In genomic region chr2:131509671-131510313, GRCm38 (mm10) we compare ENCODE assay signal across 8 mouse cellular contexts. TPM values are rescaled to one million over a fixed set of nuclear protein-coding genes. Genes with fewer than 3 reads are reported as not detected.
DNase-seq lines count a peak whose midpoint lies in the region; ATAC-seq and TF ChIP-seq lines count a peak whose summit lies in the region.

No protein-coding gene starts in this region.

- H3K36me3 ChIP-seq in forebrain, postnatal 0 days (ENCODE audit: insufficient read depth) = no peaks in the 10 kb centered on the region; the same call in 1 of the 2 replicates
- no peaks in the 10 kb centered on the region for H3K36me3 ChIP-seq in hindbrain, embryonic 10.5 days

- H3K9ac ChIP-seq in forebrain, postnatal 0 days = no peak overlapping the region

- no peaks in the 10 kb centered on the region for H3K27me3 ChIP-seq in forebrain, postnatal 0 days (ENCODE audit: insufficient read depth, low read length)
- no peaks in the 10 kb centered on the region for H3K27me3 ChIP-seq in hindbrain, embryonic 10.5 days (ENCODE audit: insufficient read depth, poor library complexity, severe bottlenecking)

- no peak overlapping the region for H3K4me3 ChIP-seq in forebrain, postnatal 0 days (ENCODE audit: low read depth, low read length)
- peak overlapping the region; percentile 42 for H3K4me3 ChIP-seq in hindbrain, embryonic 10.5 days

- peaks cover 12% of the 10 kb centered on the region for H3K4me1 ChIP-seq in forebrain, postnatal 0 days (ENCODE audit: insufficient read depth)
- H3K4me1 ChIP-seq in hindbrain, embryonic 10.5 days (replicated peaks) = peaks cover 53% of the 10 kb centered on the region

- no peak overlapping the region for H3K27ac ChIP-seq in forebrain, postnatal 0 days (ENCODE audit: low read depth, low read length)
- peak overlapping the region; percentile 63 for H3K27ac ChIP-seq in hindbrain, embryonic 10.5 days

- H3K4me2 ChIP-seq in forebrain, postnatal 0 days (ENCODE audit: low read depth) = peak overlapping the region; percentile 29; the same call in 1 of the 2 replicates

- peak; percentile 59 for ATAC-seq in forebrain, postnatal 0 days

- DNase-seq in R1 (ENCODE audit: low read depth, low spot score) = peak; percentile 87
- DNase-seq in cerebellum, adult 8-10 months = peak; percentile 57
- peak; percentile 78 for DNase-seq in forebrain, postnatal 0 days
- peak; percentile 76 for DNase-seq in hindbrain, embryonic 10.5 days (ENCODE audit: low spot score)
- DNase-seq in layer of hippocampus, postnatal 10 days (ENCODE audit: low spot score in 2 of 2) = peak; percentile 64 to 76
- peak; percentile 73 for DNase-seq in lung, postnatal 25 days (ENCODE audit: low spot score)
- DNase-seq in retina, postnatal 7 days (ENCODE audit: low read depth, low spot score) = peak; percentile 60
- peak; percentile 34 to 47 for DNase-seq in urinary bladder, postnatal 36 days (ENCODE audit: low spot score in 2 of 2)

- TF ChIP-seq CTCF in forebrain, postnatal 0 days (IDR thresholded peaks at IDR 0.05; ENCODE audit: low read depth) = peak; percentile 77

- H3K9me3 ChIP-seq in forebrain, postnatal 0 days (ENCODE audit: low read length) = no peaks in the 10 kb centered on the region
- no peaks in the 10 kb centered on the region for H3K9me3 ChIP-seq in hindbrain, embryonic 10.5 days

- 21% methylated on average over 17 of the region's 17 CpGs for WGBS in forebrain, postnatal 0 days
- WGBS in hindbrain, embryonic 10.5 days = 15% methylated on average over 17 of the region's 17 CpGs

RNA-seq across cellular contexts. Expression of gene Smox, which starts 18.5 kb away (rescaled TPM):
- total RNA-seq in forebrain, postnatal 0 days (2014; rRNA removed) = 61.0 and 67.9 TPM in 2 replicates
- 47.2 and 55.4 TPM in 2 replicates for polyA plus RNA-seq in forebrain, postnatal 0 days (2015; fragmentation: Nextera tagmentation; extraction: Ambion mirVana)
- 30.0 and 34.1 TPM in 2 replicates for polyA plus RNA-seq in hindbrain, embryonic 10.5 days (2016; fragmentation: Nextera tagmentation; extraction: Ambion mirVana)
- 10 to 100 TPM; 68.0 to 74.6 TPM for total RNA-seq in layer of hippocampus, postnatal 10 days (2021)

RNA-seq across cellular contexts. Expression of gene Adra1d, which starts 52.3 kb away (rescaled TPM):
- total RNA-seq in forebrain, postnatal 0 days (2014; rRNA removed) = 0.10 and 0.38 TPM in 2 replicates
- polyA plus RNA-seq in forebrain, postnatal 0 days (2015; fragmentation: Nextera tagmentation; extraction: Ambion mirVana) = 0.26 and 0.67 TPM in 2 replicates
- 0.16 and 0.31 TPM in 2 replicates for polyA plus RNA-seq in hindbrain, embryonic 10.5 days (2016; fragmentation: Nextera tagmentation; extraction: Ambion mirVana)
- total RNA-seq in layer of hippocampus, postnatal 10 days (2021) = 10 to 100 TPM; 39.6 to 43.2 TPM

Comparison
In these comparisons a context has a peak if more than half of its experiments do, and no peak if none do; other contexts are left out.
1. RNA of gene Adra1d, which starts 52.3 kb away (total RNA-seq): 39.6 to 43.2 TPM in layer of hippocampus, postnatal 10 days; 0.10 to 0.38 TPM in forebrain, postnatal 0 days; every median in the first group is over 10 times any median in the second.
2. Peak in every context shown above with its lines, with median percentiles within 50 percentile points of each other: DNase-seq.